Mouse (Mus musculus) erythroblast, embryonic 14.5 days (primary cell): ENCODE results near the gene Tex36. TPM values are rescaled to one million over a fixed set of nuclear protein-coding genes. Genes with fewer than 3 reads are reported as not detected.

Source experiments
- H3K27me3 ChIP-seq: 2 replicates; pipeline ENCODE4 v1.6.1; 2012; ENCODE audit warnings: inconsistent platforms; ENCODE audit not compliant: control insufficient read depth
- H3K36me3 ChIP-seq: 2 replicates; pipeline ENCODE4 v1.6.1; 2012; ENCODE audit warnings: mild to moderate bottlenecking, inconsistent platforms; ENCODE audit not compliant: control insufficient read depth
- H3K4me1 ChIP-seq: 2 replicates; pipeline ENCODE4 v1.6.1; 2012; ENCODE audit warnings: inconsistent platforms; ENCODE audit not compliant: control insufficient read depth
- H3K4me3 ChIP-seq: replicated peaks from 2 replicates; pipeline ENCODE3; 2012; ENCODE audit warnings: moderate library complexity, mild to moderate bottlenecking, inconsistent platforms
- H3K9me3 ChIP-seq: 2 replicates; pipeline ENCODE4 v1.6.1; 2012; ENCODE audit warnings: low read length, inconsistent platforms, mixed read lengths; ENCODE audit not compliant: control insufficient read depth
- GATA1 ChIP-seq: IDR thresholded peaks from 2 replicates; pipeline ENCODE4 v1.6.1; 2012; ENCODE audit warnings: low read length, inconsistent platforms, mixed read lengths
- TAL1 ChIP-seq: IDR thresholded peaks from 3 replicates; pipeline ENCODE4 v1.6.1; 2012; ENCODE audit warnings: low read length, inconsistent platforms, mixed read lengths
- polyA plus RNA-seq: library from polyadenylated mRNA; stranded (reverse); fragments of >175 nt; gene quantifications from 2 replicates; pipeline ENCODE4 v1.2.3, GENCODE M21; 2012

Gene Tex36
- not detected in 2 replicates for polyA plus RNA-seq

DNA sequence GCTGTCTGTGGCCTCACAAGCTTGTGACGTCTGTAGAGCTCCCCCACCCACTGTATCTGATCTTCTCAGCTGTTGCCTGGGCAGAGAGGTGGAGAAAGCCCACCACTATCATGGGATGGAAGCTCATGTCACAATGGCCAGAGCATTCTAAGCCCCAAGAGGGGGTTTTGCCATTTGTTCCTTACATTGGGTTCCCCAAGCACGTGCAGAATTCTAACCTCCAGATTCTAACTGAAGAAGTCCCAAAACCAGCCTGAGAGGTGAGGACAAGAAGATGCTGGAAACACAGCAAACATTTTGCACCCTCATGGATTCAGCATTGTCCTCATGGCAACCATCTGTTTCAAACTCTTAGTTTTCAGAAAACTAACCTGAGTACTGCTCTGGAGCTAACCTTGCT lies at the start of gene Tex36:
Gene Tex36, minus strand, starts transcription at position 101 of the 400 bp plus-strand sequence.
- Histone ChIP-seq H3K4me1 (no peaks in the 10 kb centered on the region), H3K4me3 (no peak within 1 kb of the TSS), H3K27me3 (no peaks in the 10 kb centered on the region), H3K9me3 (no peaks in the 10 kb centered on the region), H3K36me3 (no peaks in the 10 kb centered on the region)
- TF ChIP-seq GATA1 = no peak
- no peak for TF ChIP-seq TAL1

DNA sequence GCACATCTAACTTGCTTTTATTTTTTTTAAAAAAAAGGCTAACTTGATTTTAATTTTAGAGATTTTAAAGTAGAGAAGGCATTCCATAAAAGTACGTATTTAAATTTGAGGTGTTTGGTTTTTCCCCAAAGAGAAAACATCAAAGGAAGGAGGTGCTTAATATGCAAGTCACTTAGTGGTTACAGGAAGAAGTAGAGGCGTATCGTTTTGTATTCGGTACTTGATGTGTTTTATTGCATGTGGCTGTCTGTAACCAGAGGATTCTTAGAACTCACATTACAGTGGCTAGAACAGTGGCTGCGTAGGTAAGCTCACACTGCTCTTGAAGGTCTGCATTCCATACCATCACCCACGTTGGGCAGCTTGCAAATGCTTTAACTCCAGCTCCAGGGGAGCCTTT lies 43.8 kb upstream of the Tex36 start:
- Histone ChIP-seq H3K27me3 (no peaks in the 10 kb centered on the region), H3K36me3 (peaks cover 100% of the 10 kb centered on the region), H3K4me3 (no peak overlapping the region), H3K9me3 (no peaks in the 10 kb centered on the region), H3K4me1 (no peaks in the 10 kb centered on the region)
- TF ChIP-seq GATA1 (no peak), TAL1 (no peak)

DNA sequence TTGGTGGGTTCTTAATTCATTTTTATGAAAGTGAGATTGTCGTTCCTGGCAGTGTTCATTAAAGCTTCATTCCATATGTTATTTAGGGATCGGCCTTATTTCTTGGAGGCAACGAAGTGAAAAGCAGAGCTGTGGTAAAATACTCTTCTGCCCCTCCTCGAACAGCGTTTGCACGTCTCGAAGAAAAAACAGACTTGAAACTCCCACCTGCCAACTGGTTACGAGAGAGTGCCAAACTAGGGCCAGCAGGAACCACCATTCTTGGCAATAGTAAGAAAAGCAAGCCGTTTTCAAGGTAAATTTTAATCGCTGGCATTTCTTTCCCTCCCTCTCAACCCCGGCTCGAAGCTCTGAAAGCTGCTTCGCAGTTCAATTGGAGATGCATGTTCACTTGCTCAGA lies 36.9 kb upstream of the Tex36 start:
- peak overlapping the region; percentile 98 for H3K4me3 ChIP-seq
- TF ChIP-seq TAL1 = no peak
- TF ChIP-seq GATA1 = no peak

DNA sequence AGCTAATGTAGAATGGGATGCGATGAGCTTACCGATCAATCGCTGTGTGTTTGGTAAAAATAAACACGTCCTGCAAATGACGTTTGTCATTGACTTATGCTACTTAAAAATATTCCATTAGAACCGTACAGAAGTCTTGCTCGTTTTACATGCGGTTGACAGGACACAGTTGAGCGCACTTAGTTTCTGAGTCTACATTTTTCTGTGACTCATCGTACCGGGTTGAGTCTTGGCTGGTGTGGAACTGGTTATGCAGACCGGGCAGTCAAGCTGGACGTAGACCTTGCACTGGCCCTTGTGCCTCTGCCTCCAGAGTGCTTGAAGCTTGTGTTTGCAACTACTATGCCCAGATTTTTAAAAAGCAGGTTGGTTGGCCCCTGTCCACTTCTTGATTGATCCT lies 36.3 kb upstream of the Tex36 start:
- H3K4me1 ChIP-seq = peaks cover 21% of the 10 kb centered on the region
- H3K4me3 ChIP-seq = peak overlapping the region; percentile 98
- H3K27me3 ChIP-seq = no peaks in the 10 kb centered on the region
- H3K9me3 ChIP-seq = no peaks in the 10 kb centered on the region
- H3K36me3 ChIP-seq = peaks cover 41% of the 10 kb centered on the region
- TF ChIP-seq GATA1 = no peak
- no peak for TF ChIP-seq TAL1

More for the DNA sequence above, 36.9 kb upstream of the Tex36 start:
- Histone ChIP-seq H3K27me3 (no peaks in the 10 kb centered on the region), H3K9me3 (no peaks in the 10 kb centered on the region), H3K4me1 (peaks cover 21% of the 10 kb centered on the region), H3K36me3 (peaks cover 46% of the 10 kb centered on the region)

DNA sequence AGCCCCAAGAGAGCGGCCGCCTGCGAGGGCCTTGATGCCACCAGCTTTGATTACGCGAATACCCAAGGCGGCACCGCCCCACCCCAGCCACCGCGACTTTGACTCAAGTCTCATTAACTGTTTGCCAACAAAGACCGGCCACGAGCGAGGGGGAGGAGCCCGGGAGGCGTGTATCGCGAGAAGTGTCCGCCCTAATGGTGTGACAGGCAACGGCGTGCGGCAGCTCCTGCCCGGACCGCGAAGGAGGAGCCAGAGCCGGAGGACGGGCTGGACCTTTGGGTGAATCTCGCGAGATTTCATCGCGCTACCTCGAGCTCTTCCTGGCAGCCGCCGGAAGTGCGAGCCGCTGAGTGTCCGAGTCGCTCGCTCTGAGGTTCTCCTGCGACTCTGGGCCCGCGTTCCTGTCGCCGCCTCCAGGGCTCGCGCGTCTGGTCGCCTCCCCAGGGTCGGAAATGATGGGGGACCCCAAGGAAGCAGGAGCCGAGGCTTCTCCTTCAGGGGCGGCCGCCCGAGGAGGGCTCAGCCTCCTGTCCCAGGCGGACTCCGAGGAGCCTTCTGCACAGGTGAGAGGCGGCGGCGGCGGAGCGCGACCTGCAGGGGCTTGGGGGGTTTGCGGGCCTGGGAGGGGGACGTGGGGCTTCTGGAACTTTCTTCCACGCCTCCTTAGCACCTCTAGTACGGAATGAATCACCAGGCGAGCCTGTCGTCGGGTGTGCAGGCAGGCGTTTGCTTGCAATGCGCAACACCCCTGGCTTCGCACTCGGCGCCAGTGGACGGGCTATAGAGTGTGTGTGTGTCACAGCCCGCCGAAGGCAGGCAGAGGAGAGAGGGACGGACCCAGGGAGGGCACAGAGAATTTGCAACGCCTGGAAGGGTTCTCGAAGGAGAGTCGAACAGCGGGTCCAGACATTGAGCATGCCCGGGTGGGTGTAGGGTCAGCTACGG lies 35.7 kb upstream of the Tex36 start, which contains the start of gene Edrf1:
Gene Edrf1, plus strand, starts transcription at position 183 of the 945 bp plus-strand sequence.
- Histone ChIP-seq H3K27me3 (no peaks in the 10 kb centered on the region), H3K9me3 (no peaks in the 10 kb centered on the region), H3K4me3 (peak within 1 kb of the TSS; percentile 98), H3K36me3 (peaks cover 35% of the 10 kb centered on the region), H3K4me1 (peaks cover 21% of the 10 kb centered on the region)
- TF ChIP-seq GATA1 = no peak
- TF ChIP-seq TAL1 = no peak

DNA sequence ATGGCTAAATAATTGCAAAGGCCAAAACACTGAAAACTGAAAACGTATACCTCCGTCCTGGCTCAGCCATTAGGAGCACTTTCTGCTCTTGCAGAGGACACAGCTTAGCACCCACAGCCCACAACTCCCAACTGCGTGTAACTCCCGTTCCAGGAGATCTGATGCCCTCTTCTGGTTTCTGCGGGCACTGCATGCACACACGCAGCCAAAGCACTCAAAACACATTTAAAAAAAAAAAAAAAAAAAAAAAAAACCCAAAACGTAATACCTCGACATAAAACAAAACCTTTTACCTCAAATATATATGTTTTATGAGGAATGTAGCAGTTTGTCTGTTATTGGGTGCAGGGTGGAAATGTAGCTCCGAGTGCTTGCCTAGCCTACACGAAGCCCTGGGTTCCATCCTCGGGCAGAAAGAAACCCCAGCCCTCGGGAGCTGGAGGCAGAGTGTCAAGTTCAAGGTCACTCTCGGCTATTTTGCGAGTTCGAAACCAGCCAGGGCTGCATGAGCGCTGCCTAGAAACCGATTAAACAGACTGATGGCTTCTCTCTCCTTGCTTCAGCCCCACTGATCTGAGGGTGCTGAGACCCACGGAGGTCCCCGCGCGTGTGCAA lies 34.9 kb upstream of the Tex36 start:
- Histone ChIP-seq H3K9me3 (no peaks in the 10 kb centered on the region), H3K36me3 (peaks cover 27% of the 10 kb centered on the region), H3K4me3 (peak overlapping the region; percentile 98), H3K4me1 (peaks cover 21% of the 10 kb centered on the region), H3K27me3 (no peaks in the 10 kb centered on the region)
- TF ChIP-seq GATA1 (no peak), TAL1 (no peak)

DNA sequence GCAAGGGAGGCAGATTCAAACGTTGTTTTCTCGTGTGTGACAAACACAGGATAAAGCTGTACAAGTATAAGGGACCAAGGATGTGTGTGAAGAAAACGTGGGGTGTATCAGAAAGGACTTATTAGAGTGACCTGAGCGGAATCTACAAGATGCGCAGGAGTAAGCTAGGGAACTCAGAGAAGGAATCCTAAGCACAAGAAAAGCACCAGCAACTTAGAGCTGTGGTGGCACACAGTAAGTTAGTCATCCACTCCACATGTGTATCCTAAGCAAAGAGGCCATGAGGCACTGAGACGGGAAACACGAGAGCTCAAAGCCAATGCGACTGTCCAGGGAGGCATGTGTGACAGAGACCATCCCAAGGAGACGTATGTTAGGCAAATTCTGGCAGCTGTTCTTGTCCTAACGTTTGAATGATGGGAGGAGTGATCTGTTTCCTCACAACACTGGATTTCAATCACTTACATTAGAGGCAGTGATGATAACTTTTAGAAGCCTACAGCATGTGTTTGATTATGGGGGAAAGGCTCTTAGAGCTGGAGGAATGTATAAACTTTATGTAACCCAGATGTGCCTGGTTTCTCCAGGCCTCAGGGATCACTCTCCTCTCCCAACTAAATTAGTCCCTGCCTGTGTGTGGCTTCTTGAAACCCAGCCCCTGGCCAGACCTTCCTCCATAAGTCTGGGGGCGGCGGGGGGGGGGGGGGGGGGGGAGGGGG lies 33.1 kb upstream of the Tex36 start:
- H3K36me3 ChIP-seq = peaks cover 10% of the 10 kb centered on the region
- H3K4me1 ChIP-seq = peaks cover 21% of the 10 kb centered on the region
- no peak overlapping the region for H3K4me3 ChIP-seq
- TF ChIP-seq TAL1 (no peak), GATA1 (no peak)
- no peaks in the 10 kb centered on the region for H3K9me3 ChIP-seq
- no peaks in the 10 kb centered on the region for H3K27me3 ChIP-seq

DNA sequence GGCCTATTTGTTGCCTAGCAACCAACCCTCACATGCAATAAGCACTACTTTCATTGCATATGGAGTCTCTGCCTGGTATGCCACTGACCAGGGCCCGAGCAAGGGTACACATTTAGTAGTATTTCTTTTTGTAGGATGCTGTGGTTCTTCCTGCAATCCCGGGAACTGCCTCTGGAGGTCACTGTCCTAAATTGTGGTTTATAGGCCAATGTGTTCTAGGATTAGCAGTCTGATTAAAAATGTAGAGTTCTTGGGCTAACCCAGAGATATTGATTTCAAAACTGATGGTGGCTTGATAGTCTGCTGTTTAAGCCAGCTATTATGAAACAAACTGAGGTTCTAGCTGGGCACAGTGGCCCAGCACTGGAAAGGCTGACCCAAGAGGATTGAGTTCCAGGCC lies 30.5 kb upstream of the Tex36 start:
- H3K4me3 ChIP-seq = no peak overlapping the region
- no peaks in the 10 kb centered on the region for H3K9me3 ChIP-seq
- peaks cover 6% of the 10 kb centered on the region for H3K4me1 ChIP-seq
- no peaks in the 10 kb centered on the region for H3K36me3 ChIP-seq
- TF ChIP-seq TAL1 (no peak), GATA1 (no peak)
- no peaks in the 10 kb centered on the region for H3K27me3 ChIP-seq
